In genomic region chr14:31665566-31665940, GRCm38 (mm10) we compare ENCODE assay signal across 17 mouse cellular contexts. TPM values are rescaled to one million over a fixed set of nuclear protein-coding genes. Genes with fewer than 3 reads are reported as not detected.
DNase-seq lines count a peak whose midpoint lies in the region; ATAC-seq and TF ChIP-seq lines count a peak whose summit lies in the region.
"Had no signal": no experiment of that assay in that cellular context is flagged by ENCODE, and none has a peak within 500 bp of the region (broad histone marks: within the 10 kb centered on the region; RNA-seq: fewer than 3 reads in every experiment).

No protein-coding gene starts in this region.

- H3ac ChIP-seq in C2C12 (ENCODE audit: control insufficient read depth, insufficient read length, low read depth): peak overlapping the region; percentile 58

- no peak for TF ChIP-seq CTCF in hindbrain, postnatal 0 days (IDR thresholded peaks at IDR 0.05; ENCODE audit: low read depth)
- TF ChIP-seq CTCF in C2C12 (IDR thresholded peaks at IDR 0.05; ENCODE audit: control insufficient read depth, insufficient read depth, insufficient read length): no peak
- no peak for TF ChIP-seq CTCF in midbrain, postnatal 0 days (IDR thresholded peaks at IDR 0.05)

- H3K79me3 ChIP-seq in C2C12 (ENCODE audit: low read depth): no peaks in the 10 kb centered on the region

- H3K9me3 ChIP-seq in hindbrain, postnatal 0 days (ENCODE audit: low read length): no peaks in the 10 kb centered on the region
- no peaks in the 10 kb centered on the region for H3K9me3 ChIP-seq in hindbrain, embryonic 10.5 days
- H3K9me3 ChIP-seq in embryonic facial prominence, embryonic 10.5 days: no peaks in the 10 kb centered on the region
- H3K9me3 ChIP-seq in limb, embryonic 12.5 days: no peaks in the 10 kb centered on the region
- no peaks in the 10 kb centered on the region for H3K9me3 ChIP-seq in midbrain, postnatal 0 days (ENCODE audit: low read length)
- H3K9me3 ChIP-seq: forebrain, embryonic 15.5 days; midbrain, embryonic 10.5 days had no signal

- peaks cover 40% of the 10 kb centered on the region for H3K4me1 ChIP-seq in hindbrain, postnatal 0 days (ENCODE audit: insufficient read depth, low read length)
- peaks cover 66% of the 10 kb centered on the region for H3K4me1 ChIP-seq in hindbrain, embryonic 10.5 days (replicated peaks)
- peaks cover 58% of the 10 kb centered on the region for H3K4me1 ChIP-seq in embryonic facial prominence, embryonic 10.5 days
- peaks cover 57% of the 10 kb centered on the region for H3K4me1 ChIP-seq in limb, embryonic 12.5 days (replicated peaks)
- H3K4me1 ChIP-seq in midbrain, postnatal 0 days (ENCODE audit: insufficient read depth, low read length): peaks cover 4% of the 10 kb centered on the region; the same call in 1 of the 2 replicates

- no peaks in the 10 kb centered on the region for H3K27me3 ChIP-seq in hindbrain, postnatal 0 days (ENCODE audit: insufficient read depth, low read length)
- H3K27me3 ChIP-seq in hindbrain, embryonic 10.5 days (ENCODE audit: insufficient read depth, poor library complexity, severe bottlenecking): no peaks in the 10 kb centered on the region
- H3K27me3 ChIP-seq in C2C12 (ENCODE audit: control insufficient read depth, insufficient read depth, insufficient read length): no peaks in the 10 kb centered on the region
- no peaks in the 10 kb centered on the region for H3K27me3 ChIP-seq in embryonic facial prominence, embryonic 10.5 days (replicated peaks; ENCODE audit: low read depth, poor library complexity, severe bottlenecking)
- H3K27me3 ChIP-seq in limb, embryonic 12.5 days: no peaks in the 10 kb centered on the region
- H3K27me3 ChIP-seq in midbrain, postnatal 0 days (ENCODE audit: insufficient read depth, low read length): no peaks in the 10 kb centered on the region
- H3K27me3 ChIP-seq: forebrain, embryonic 15.5 days had no signal

- DNase-seq in hindbrain, postnatal 0 days (ENCODE audit: low spot score): no peak
- DNase-seq in hindbrain, embryonic 10.5 days (ENCODE audit: low spot score): no peak
- DNase-seq in embryonic facial prominence, embryonic 10.5 days (ENCODE audit: low spot score): no peak
- no peak for DNase-seq in lung, postnatal 10 days
- DNase-seq in midbrain, postnatal 0 days (ENCODE audit: low spot score): no peak
- DNase-seq: cerebellum, adult 8-10 months; gastrocnemius, postnatal 10 days; kidney, adult 11 months; left cerebral cortex, postnatal 4 days; lung, embryonic 14.5 days had no signal

- H3K9ac ChIP-seq in hindbrain, postnatal 0 days (replicated peaks; ENCODE audit: low read length): no peak overlapping the region
- no peak overlapping the region for H3K9ac ChIP-seq in limb, embryonic 12.5 days (replicated peaks)
- no peak overlapping the region for H3K9ac ChIP-seq in midbrain, postnatal 0 days (replicated peaks; ENCODE audit: low read length, poor library complexity, severe bottlenecking)
- H3K9ac ChIP-seq: forebrain, embryonic 15.5 days; lung, embryonic 14.5 days had no signal

- peaks cover 22% of the 10 kb centered on the region for H3K79me2 ChIP-seq in C2C12 (ENCODE audit: control insufficient read depth, insufficient read depth)

- WGBS in hindbrain, postnatal 0 days: 74% methylated on average over 4 of the region's 4 CpGs
- 89% methylated on average over 4 of the region's 4 CpGs for WGBS in hindbrain, embryonic 10.5 days
- 81% methylated on average over 4 of the region's 4 CpGs for WGBS in embryonic facial prominence, embryonic 10.5 days
- whole genome bisulfite sequencing in limb, embryonic 12.5 days: 80% methylated on average over 4 of the region's 4 CpGs
- 82% methylated on average over 4 of the region's 4 CpGs for WGBS in midbrain, postnatal 0 days

- H3K4me3 ChIP-seq in hindbrain, postnatal 0 days (ENCODE audit: low read length): no peak overlapping the region
- no peak overlapping the region for H3K4me3 ChIP-seq in hindbrain, embryonic 10.5 days
- no peak overlapping the region for H3K4me3 ChIP-seq in C2C12 (ENCODE audit: insufficient read depth, poor library complexity, severe bottlenecking)
- H3K4me3 ChIP-seq in embryonic facial prominence, embryonic 10.5 days: no peak overlapping the region
- H3K4me3 ChIP-seq in limb, embryonic 12.5 days (replicated peaks): no peak overlapping the region
- no peak overlapping the region for H3K4me3 ChIP-seq in midbrain, postnatal 0 days (ENCODE audit: low read depth, low read length)
- H3K4me3 ChIP-seq: forebrain, embryonic 15.5 days; midbrain, embryonic 10.5 days had no signal

- peak overlapping the region; percentile 99; the same call in 1 of the 2 replicates for H3K27ac ChIP-seq in hindbrain, postnatal 0 days
- H3K27ac ChIP-seq in hindbrain, embryonic 10.5 days: no peak overlapping the region
- 0 out of 2 replicates have a peak overlapping the region, but pooled peaks have one; percentile 36 for H3K27ac ChIP-seq in embryonic facial prominence, embryonic 10.5 days (replicated peaks)
- peak overlapping the region; percentile 20; the same call in 1 of the 2 replicates for H3K27ac ChIP-seq in limb, embryonic 12.5 days
- no peak overlapping the region for H3K27ac ChIP-seq in midbrain, postnatal 0 days (ENCODE audit: low read depth, low read length)

- no peak for ATAC-seq in hindbrain, postnatal 0 days
- no peak for ATAC-seq in limb, embryonic 12.5 days (ENCODE audit: insufficient number of reproducible peaks, insufficient read depth, low FRiP score, low TSS enrichment, low read depth)
- no peak for ATAC-seq in inflammation-experienced regulatory T-cells, adult 6 months
- ATAC-seq in midbrain, postnatal 0 days (ENCODE audit: low FRiP score): no peak
- ATAC-seq: forebrain, embryonic 15.5 days had no signal

- H3K4me2 ChIP-seq in hindbrain, postnatal 0 days (ENCODE audit: low read depth, low read length): no peak overlapping the region
- no peak overlapping the region for H3K4me2 ChIP-seq in limb, embryonic 12.5 days
- no peak overlapping the region for H3K4me2 ChIP-seq in midbrain, postnatal 0 days (ENCODE audit: low read depth, low read length, poor library complexity, severe bottlenecking)
- H3K4me2 ChIP-seq: forebrain, embryonic 15.5 days; lung, embryonic 14.5 days had no signal

- H3K36me3 ChIP-seq in hindbrain, postnatal 0 days (ENCODE audit: insufficient read depth, low read length): peaks cover 4% of the 10 kb centered on the region; the same call in 1 of the 2 replicates
- H3K36me3 ChIP-seq in hindbrain, embryonic 10.5 days: peaks cover 10% of the 10 kb centered on the region
- peaks cover 7% of the 10 kb centered on the region for H3K36me3 ChIP-seq in C2C12 (ENCODE audit: control insufficient read depth, insufficient read depth)
- peaks cover 14% of the 10 kb centered on the region for H3K36me3 ChIP-seq in embryonic facial prominence, embryonic 10.5 days (replicated peaks)
- H3K36me3 ChIP-seq in limb, embryonic 12.5 days: peaks cover 22% of the 10 kb centered on the region
- 0 out of 2 replicates have a peak, but pooled peaks cover 5% of the 10 kb centered on the region for H3K36me3 ChIP-seq in midbrain, postnatal 0 days (ENCODE audit: insufficient read depth, low read length)

TF ChIP-seq in C2C12, 6 proteins besides CTCF, POLR2A, EP300 and RAD21:
- TF ChIP-seq MAX (IDR thresholded peaks at IDR 0.05): peak; percentile 9
- no peak for TF ChIP-seq CEBPB (IDR thresholded peaks at IDR 0.05; ENCODE audit: low read depth)
TF ChIP-seq in C2C12: peak in this region for 1.

RNA-seq across cellular contexts. Expression of gene Hacl1, which starts 24.5 kb away (rescaled TPM):
- total RNA-seq in hindbrain, postnatal 0 days (2014; rRNA removed): 6.3 and 12.8 TPM in 2 replicates
- 10.9 and 11.3 TPM in 2 replicates for polyA plus RNA-seq in hindbrain, postnatal 0 days (2015; fragmentation: Nextera tagmentation; extraction: Ambion mirVana)
- 8.2 and 8.8 TPM in 2 replicates for polyA plus RNA-seq in hindbrain, embryonic 10.5 days (2016; fragmentation: Nextera tagmentation; extraction: Ambion mirVana)
- 1.4 TPM for polyA plus RNA-seq in C2C12 (2012; fragmentation: generic; extraction: Trizol)
- polyA plus RNA-seq in embryonic facial prominence, embryonic 10.5 days (2016; fragmentation: Nextera tagmentation; extraction: Ambion mirVana): 7.8 and 8.2 TPM in 2 replicates
- 10.6 and 13.3 TPM in 2 replicates for polyA plus RNA-seq in limb, embryonic 12.5 days (2016; fragmentation: Nextera tagmentation; extraction: Ambion mirVana)
- polyA plus RNA-seq in inflammation-experienced regulatory T-cells, adult 6 months (2017; shearing (Covaris generic)): 10 to 100 TPM; 23.5 to 36.6 (median 25.0) TPM
- total RNA-seq in midbrain, postnatal 0 days (2014; rRNA removed): 6.7 and 6.8 TPM in 2 replicates
- 8.4 and 9.4 TPM in 2 replicates for polyA plus RNA-seq in midbrain, postnatal 0 days (2015; fragmentation: Nextera tagmentation; extraction: Ambion mirVana)

RNA-seq across cellular contexts. Expression of gene Btd, which starts 24.7 kb away (rescaled TPM):
- total RNA-seq in hindbrain, postnatal 0 days (2014; rRNA removed): 30.8 and 42.4 TPM in 2 replicates
- polyA plus RNA-seq in hindbrain, postnatal 0 days (2015; fragmentation: Nextera tagmentation; extraction: Ambion mirVana): 22.4 and 24.5 TPM in 2 replicates
- polyA plus RNA-seq in hindbrain, embryonic 10.5 days (2016; fragmentation: Nextera tagmentation; extraction: Ambion mirVana): 14.0 and 14.3 TPM in 2 replicates
- 16.7 TPM for polyA plus RNA-seq in C2C12 (2012; fragmentation: generic; extraction: Trizol)
- 14.8 and 15.2 TPM in 2 replicates for polyA plus RNA-seq in embryonic facial prominence, embryonic 10.5 days (2016; fragmentation: Nextera tagmentation; extraction: Ambion mirVana)
- polyA plus RNA-seq in limb, embryonic 12.5 days (2016; fragmentation: Nextera tagmentation; extraction: Ambion mirVana): 23.2 and 25.5 TPM in 2 replicates
- 10 to 100 TPM; 20.3 to 28.6 (median 24.2) TPM for polyA plus RNA-seq in inflammation-experienced regulatory T-cells, adult 6 months (2017; shearing (Covaris generic))
- total RNA-seq in midbrain, postnatal 0 days (2014; rRNA removed): 21.9 and 28.7 TPM in 2 replicates
- 18.5 and 20.1 TPM in 2 replicates for polyA plus RNA-seq in midbrain, postnatal 0 days (2015; fragmentation: Nextera tagmentation; extraction: Ambion mirVana)

RNA-seq across cellular contexts. Expression of gene Gm49387, which starts 24.9 kb away (rescaled TPM):
- not detected in 2 replicates for total RNA-seq in hindbrain, postnatal 0 days (2014; rRNA removed)
- 1.2 TPM in 1 of 2 replicates, not detected in the other for polyA plus RNA-seq in hindbrain, postnatal 0 days (2015; fragmentation: Nextera tagmentation; extraction: Ambion mirVana)
- polyA plus RNA-seq in hindbrain, embryonic 10.5 days (2016; fragmentation: Nextera tagmentation; extraction: Ambion mirVana): 0.95 TPM in 1 of 2 replicates, not detected in the other
- not detected for polyA plus RNA-seq in C2C12 (2012; fragmentation: generic; extraction: Trizol)
- 0.39 and 0.48 TPM in 2 replicates for polyA plus RNA-seq in embryonic facial prominence, embryonic 10.5 days (2016; fragmentation: Nextera tagmentation; extraction: Ambion mirVana)
- 2.0 TPM in 1 of 2 replicates, not detected in the other for polyA plus RNA-seq in limb, embryonic 12.5 days (2016; fragmentation: Nextera tagmentation; extraction: Ambion mirVana)
- polyA plus RNA-seq in inflammation-experienced regulatory T-cells, adult 6 months (2017; shearing (Covaris generic)): 1 to 10 TPM in 1 of 3 experiments, not detected in 2; 1.5 TPM
- total RNA-seq in midbrain, postnatal 0 days (2014; rRNA removed): not detected in 2 replicates
- polyA plus RNA-seq in midbrain, postnatal 0 days (2015; fragmentation: Nextera tagmentation; extraction: Ambion mirVana): not detected in 2 replicates
- total RNA-seq: layer of hippocampus, adult 8-10 months; left cerebral cortex, postnatal 4 days had no signal
- polyA plus RNA-seq: brain, embryonic 14.5 days had no signal

Comparison
In these comparisons a context has a peak if more than half of its experiments do, and no peak if none do; other contexts are left out.
1. H3K27ac ChIP-seq: peak in hindbrain, postnatal 0 days (single experiment), embryonic facial prominence, embryonic 10.5 days (single experiment) and limb, embryonic 12.5 days (single experiment); none in hindbrain, embryonic 10.5 days (single experiment) and midbrain, postnatal 0 days (single experiment).